Mouse (Mus musculus): ENCODE measurements around the gene Tmem220. TPM values are rescaled to one million over a fixed set of nuclear protein-coding genes. Genes with fewer than 3 reads are reported as not detected.

Tmem220 gene
- total and polyA plus RNA-seq, 3 experiments, result 0.30 to 1.6 (median 0.36) TPM

DNA sequence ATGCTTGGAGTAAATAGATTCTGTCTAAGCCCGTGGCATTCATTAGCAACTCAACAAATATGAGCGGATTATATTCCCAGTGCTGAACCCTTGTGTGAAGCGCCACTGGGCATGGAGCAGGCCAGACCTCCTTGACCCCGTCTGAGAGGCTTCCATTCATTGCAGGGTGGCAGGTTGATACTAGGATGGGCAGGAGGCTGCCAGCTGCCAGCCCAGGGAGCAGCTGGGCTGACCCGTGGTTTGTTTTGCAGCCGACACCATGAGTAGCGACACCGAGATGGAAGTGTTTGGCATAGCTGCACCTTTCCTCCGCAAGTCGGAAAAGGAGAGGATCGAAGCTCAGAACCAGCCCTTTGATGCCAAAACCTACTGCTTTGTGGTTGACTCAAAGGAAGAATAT lies 54.8 kb downstream of the Tmem220 start:
- no peaks in the 10 kb centered on the region for H3K79me2 ChIP-seq (replicated peaks; ENCODE audit: control insufficient read depth, extremely low read depth, insufficient read depth, poor library complexity, severe bottlenecking)
- TF ChIP-seq ZMIZ1 (IDR thresholded peaks at IDR 0.05; ENCODE audit: low read depth, low read length) (no peak), MAFK (IDR thresholded peaks at IDR 0.05; ENCODE audit: insufficient replicate concordance, low read length) (no peak), NRF1 (IDR thresholded peaks at IDR 0.05; ENCODE audit: low read depth, low read length) (no peak), MAX (IDR thresholded peaks at IDR 0.05; ENCODE audit: low read length) (no peak), RAD21 (IDR thresholded peaks at IDR 0.05; ENCODE audit: low read depth, low read length) (no peak), MAZ (IDR thresholded peaks at IDR 0.05; ENCODE audit: low read depth, low read length) (no peak), ZKSCAN1 (IDR thresholded peaks at IDR 0.05; ENCODE audit: borderline replicate concordance, low read depth, low read length) (no peak), BHLHE40 (IDR thresholded peaks at IDR 0.05; ENCODE audit: low read depth, low read length) (no peak), MEF2A (IDR thresholded peaks at IDR 0.05; ENCODE audit: borderline replicate concordance, low read depth, low read length) (no peak)
- H3K4me2 ChIP-seq (ENCODE audit: insufficient read depth, low read depth, poor library complexity, severe bottlenecking), result no peak overlapping the region
- H3K9ac ChIP-seq (ENCODE audit: insufficient read depth, low read depth), result no peak overlapping the region
- H3K36me3 ChIP-seq (replicated peaks in 1 of 2; ENCODE audit: control insufficient read depth in 1 of 2, insufficient read depth in 1 of 2, low read length in 1 of 2), result no peaks in the 10 kb centered on the region
- no peak for DNase-seq (ENCODE audit: extremely low read depth)
- in situ Hi-C loops (cut with MboI; ENCODE audit: low pct_ligation_motif_present, low pct_unique_long_range_greater_than_20kb, low sequenced_read_pairs), result loop anchor here (5.0 kb wide), 2 partner anchors 52 to 172 kb away; partner anchors contain the start of gene Tmem220
- no peaks in the 10 kb centered on the region for H3K9me3 ChIP-seq (replicated peaks; ENCODE audit: low read length)
- H3K4me1 ChIP-seq (ENCODE audit: control insufficient read depth in 1 of 2, insufficient read depth in 2 of 2), result peaks cover 10 to 27% of the 10 kb centered on the region in 2 experiments
- no peak overlapping the region for H3K4me3 ChIP-seq (replicated peaks in 1 of 3; ENCODE audit: low read depth in 2 of 3, low read length in 2 of 3, poor library complexity in 1 of 3)
- peaks cover 53% of the 10 kb centered on the region for H3K27me3 ChIP-seq (replicated peaks)
- H3K27ac ChIP-seq (ENCODE audit: insufficient read depth, low read depth), result no peak overlapping the region
- dilution Hi-C loops (cut with MboI; ENCODE audit: extremely low pct_ligation_motif_present, extremely low pct_unique_long_range_greater_than_20kb, low sequenced_read_pairs), result no loop called here

DNA sequence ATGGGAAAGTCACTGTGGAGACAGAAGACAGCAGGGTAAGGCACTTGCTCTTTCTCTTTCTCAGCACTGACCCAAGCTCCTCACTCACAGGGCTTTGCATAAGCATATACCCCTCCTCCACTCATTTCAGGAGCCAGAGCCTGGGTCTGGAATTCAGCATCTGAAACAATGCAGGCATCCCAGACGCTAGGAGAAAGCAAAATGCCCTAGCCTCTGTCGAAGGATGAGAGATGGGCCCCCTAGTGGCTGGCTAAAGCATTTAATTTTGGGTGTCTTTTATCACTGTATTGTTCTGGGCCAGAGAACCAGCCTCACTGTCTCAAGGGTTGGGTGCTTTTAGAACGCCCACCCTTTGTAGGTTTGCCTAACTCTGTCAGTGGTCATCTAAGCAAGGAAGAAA lies 55.2 kb downstream of the Tmem220 start:
- no peak overlapping the region for H3K4me3 ChIP-seq (replicated peaks in 1 of 3; ENCODE audit: low read depth in 2 of 3, low read length in 2 of 3, poor library complexity in 1 of 3)
- peak; percentile 74 for DNase-seq (ENCODE audit: extremely low read depth)
- H3K4me1 ChIP-seq (ENCODE audit: control insufficient read depth in 1 of 2, insufficient read depth in 2 of 2), result peaks cover 8 to 27% of the 10 kb centered on the region in 2 experiments
- peaks cover 53% of the 10 kb centered on the region for H3K27me3 ChIP-seq (replicated peaks)
- no peak overlapping the region for H3K27ac ChIP-seq (ENCODE audit: insufficient read depth, low read depth)
- H3K9ac ChIP-seq (ENCODE audit: insufficient read depth, low read depth), result no peak overlapping the region
- in situ Hi-C loops (cut with MboI; ENCODE audit: low pct_ligation_motif_present, low pct_unique_long_range_greater_than_20kb, low sequenced_read_pairs) (loop anchor here (5.0 kb wide), 1 partner anchor 53 kb away; the partner anchor contains the start of gene Tmem220), dilution Hi-C loops (cut with MboI; ENCODE audit: extremely low pct_ligation_motif_present, extremely low pct_unique_long_range_greater_than_20kb, low sequenced_read_pairs) (no loop called here)
- H3K9me3 ChIP-seq (replicated peaks; ENCODE audit: low read length), result no peaks in the 10 kb centered on the region
- TF ChIP-seq RAD21 (IDR thresholded peaks at IDR 0.05; ENCODE audit: low read depth, low read length), result peak; percentile 26
- TF ChIP-seq CTCF (conservative IDR thresholded peaks at IDR 0.05 in 1 of 2, IDR thresholded peaks at IDR 0.05 in 1 of 2; ENCODE audit: low read depth in 2 of 2, low read length in 2 of 2), result peak; percentile 82 to 97
- TF ChIP-seq POLR2AphosphoS2 (IDR thresholded peaks at IDR 0.05; ENCODE audit: low read depth, low read length), result no peak
- no peak for TF ChIP-seq ETS1 (conservative IDR thresholded peaks at IDR 0.05; ENCODE audit: low read depth, low read length)
- TF ChIP-seq SMC3 (IDR thresholded peaks at IDR 0.05; ENCODE audit: low read depth, low read length), result peak; percentile 63
- TF ChIP-seq CHD1 (IDR thresholded peaks at IDR 0.05; ENCODE audit: low read depth, low read length), result no peak
- H3K36me3 ChIP-seq (replicated peaks in 1 of 2; ENCODE audit: control insufficient read depth in 1 of 2, insufficient read depth in 1 of 2, low read length in 1 of 2), result no peaks in the 10 kb centered on the region
- no peaks in the 10 kb centered on the region for H3K79me2 ChIP-seq (replicated peaks; ENCODE audit: control insufficient read depth, extremely low read depth, insufficient read depth, poor library complexity, severe bottlenecking)
- peak overlapping the region; percentile 86 for H3K4me2 ChIP-seq (ENCODE audit: insufficient read depth, low read depth, poor library complexity, severe bottlenecking)

All from CH12.LX (cell line).